Mouse (Mus musculus) forebrain, embryonic 11.5 days (tissue): ENCODE measurements at regions not wholly inside any gene's neighbourhood (a gene's known extent, or its start where the extent isn't known, plus 50 kb on each side); places are given as distances from the start of the nearest gene placed in this dataset.

Experiments
- ATAC-seq: fragments of 200-750 bp; cut with Nextera tagmentation; replicated peaks from 2 replicates; pipeline ENCODE4 v1.8.0; 2017; ENCODE audit warnings: moderate TSS enrichment; ENCODE audit not compliant: low FRiP score
- DNase-seq: peaks from one replicate; pipeline ENCODE4 v3.0.0-alpha.2; 2017; ENCODE audit warnings: low spot score
- H3K27ac ChIP-seq: fragments of 300-500 bp; sonication (generic); 2 replicates; pipeline ENCODE4 v1.5.1; 2014; ENCODE audit warnings: low read depth, low read length
- H3K27me3 ChIP-seq: fragments of 300-500 bp; sonication (generic); 2 replicates; pipeline ENCODE4 v1.6.1; 2014; ENCODE audit warnings: mild to moderate bottlenecking, low read length, mixed read lengths; ENCODE audit not compliant: control insufficient read depth, insufficient read depth
- H3K36me3 ChIP-seq: fragments of 300-500 bp; sonication (generic); 2 replicates; pipeline ENCODE4 v1.6.1; 2014; ENCODE audit warnings: mild to moderate bottlenecking, low read length, moderate library complexity, mixed read lengths; ENCODE audit not compliant: control insufficient read depth, insufficient read depth
- H3K4me1 ChIP-seq: fragments of 300-500 bp; sonication (generic); replicated peaks from 2 replicates; pipeline ENCODE4 v1.6.1; 2014; ENCODE audit warnings: low read length, mixed read lengths; ENCODE audit not compliant: control insufficient read depth, insufficient read depth
- H3K4me2 ChIP-seq: fragments of 300-500 bp; sonication (generic); 2 replicates; pipeline ENCODE4 v1.6.1; 2014; ENCODE audit warnings: low read depth, mild to moderate bottlenecking, low read length, moderate library complexity, mixed read lengths; ENCODE audit not compliant: severe bottlenecking
- H3K4me3 ChIP-seq: fragments of 300-500 bp; sonication (generic); 2 replicates; pipeline ENCODE4 v1.5.1; 2014; ENCODE audit warnings: low read depth, low read length
- H3K9ac ChIP-seq: fragments of 300-500 bp; sonication (generic); 2 replicates; pipeline ENCODE4 v1.6.1; 2014; ENCODE audit warnings: low read length
- H3K9me3 ChIP-seq: fragments of 300-500 bp; sonication (generic); 2 replicates; pipeline ENCODE4 v1.6.1; 2016; ENCODE audit warnings: low read length, mixed read lengths; ENCODE audit not compliant: control insufficient read depth
- WGBS: fragments of 180-500 bp; shearing (Covaris S2); extraction: QIAGEN DNeasy Blood & Tissue Kit; methylation state at CpG from one replicate; pipeline ENCODE4 v1.1.7; 2014; 5-methylcytosine and 5-hydroxymethylcytosine counted together

- Histone ChIP-seq H3K9ac (no peak overlapping the region), H3K4me1 (no peaks in the 10 kb centered on the region), H3K27ac (no peak overlapping the region), H3K4me3 (no peak overlapping the region), H3K27me3 (no peaks in the 10 kb centered on the region), H3K36me3 (no peaks in the 10 kb centered on the region), H3K9me3 (no peaks in the 10 kb centered on the region), H3K4me2 (no peak overlapping the region)
- DNase-seq (no peak), ATAC-seq (no peak)
- 77% methylated on average over 10 of the region's 10 CpGs for WGBS
Observed at GRCm38 (mm10) chr5:54267905-54268590, 269.7 kb downstream of the Stim2 start.

- no peak for DNase-seq
- Histone ChIP-seq H3K27ac (no peak overlapping the region), H3K4me2 (no peak overlapping the region), H3K4me3 (no peak overlapping the region), H3K27me3 (no peaks in the 10 kb centered on the region), H3K4me1 (no peaks in the 10 kb centered on the region), H3K9ac (no peak overlapping the region), H3K9me3 (no peaks in the 10 kb centered on the region), H3K36me3 (no peaks in the 10 kb centered on the region)
- no peak for ATAC-seq
- 71% methylated on average over 8 of the region's 8 CpGs for WGBS
Observed at GRCm38 (mm10) chr5:54279357-54279756, 281.1 kb downstream of the Stim2 start.

GRCm38 (mm10) chr5:54280670-54281069 is 282.4 kb downstream of the Stim2 start:
- Histone ChIP-seq H3K36me3 (no peaks in the 10 kb centered on the region), H3K9ac (no peak overlapping the region), H3K27me3 (no peaks in the 10 kb centered on the region), H3K27ac (no peak overlapping the region), H3K9me3 (no peaks in the 10 kb centered on the region), H3K4me2 (no peak overlapping the region), H3K4me3 (no peak overlapping the region), H3K4me1 (no peaks in the 10 kb centered on the region)
- WGBS, result 46% methylated on average over 4 of the region's 4 CpGs
- ATAC-seq, result no peak
- DNase-seq, result no peak

DNA sequence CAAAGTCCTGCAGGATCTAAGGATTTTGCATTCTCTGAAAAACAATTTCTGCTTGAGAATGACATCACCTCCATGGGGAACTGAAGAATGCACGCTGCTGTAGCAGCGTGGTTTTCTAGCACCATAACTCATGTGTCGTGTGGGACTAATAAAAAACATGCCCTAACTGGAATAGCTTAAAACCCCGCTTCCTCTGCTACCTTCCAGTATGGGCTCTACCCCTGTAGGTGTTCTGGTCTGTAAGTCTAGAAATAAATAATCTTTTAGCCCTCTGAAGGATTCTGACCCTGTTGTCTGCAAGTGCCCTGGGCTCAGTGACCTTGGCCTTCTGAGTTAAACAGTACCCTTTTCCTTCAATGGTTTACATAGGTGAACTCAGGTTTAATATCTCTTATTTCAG is 282.8 kb downstream of the Stim2 start:
- Histone ChIP-seq H3K27ac (no peak overlapping the region), H3K4me3 (no peak overlapping the region), H3K27me3 (no peaks in the 10 kb centered on the region), H3K36me3 (no peaks in the 10 kb centered on the region), H3K4me2 (no peak overlapping the region), H3K9me3 (no peaks in the 10 kb centered on the region), H3K9ac (no peak overlapping the region), H3K4me1 (no peaks in the 10 kb centered on the region)
- 78% methylated on average over 4 of the region's 4 CpGs for whole genome bisulfite sequencing
- DNase-seq (no peak), ATAC-seq (no peak)

GRCm38 (mm10) chr5:54290372-54291080 is 292.2 kb downstream of the Stim2 start:
- Histone ChIP-seq H3K9me3 (no peaks in the 10 kb centered on the region), H3K27me3 (no peaks in the 10 kb centered on the region), H3K4me1 (0 out of 2 replicates have a peak, but pooled peaks cover 2% of the 10 kb centered on the region), H3K27ac (no peak overlapping the region), H3K4me3 (no peak overlapping the region), H3K4me2 (no peak overlapping the region), H3K36me3 (no peaks in the 10 kb centered on the region), H3K9ac (no peak overlapping the region)
- DNase-seq (no peak), ATAC-seq (no peak)
- WGBS, result 88% methylated on average over 12 of the region's 12 CpGs

DNA sequence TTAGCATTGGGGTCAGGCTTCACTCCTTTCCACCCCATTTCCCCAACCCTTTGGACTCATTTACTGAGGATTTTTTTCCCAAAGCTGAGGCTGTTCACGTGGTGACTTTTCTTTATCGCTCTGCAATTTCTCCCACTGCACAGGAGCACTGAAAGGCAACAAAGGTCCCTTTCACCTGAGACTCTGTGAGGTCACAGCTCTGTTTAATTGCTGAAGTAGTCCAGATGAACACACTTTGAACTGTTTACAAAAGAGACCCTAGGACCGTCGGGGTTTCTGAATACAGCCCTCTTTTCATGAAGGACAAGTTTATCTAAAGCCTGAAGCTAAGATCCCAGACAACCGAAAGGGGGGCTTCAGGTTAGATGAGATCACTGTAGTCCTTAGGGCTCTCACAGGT is 293.6 kb downstream of the Stim2 start:
- Histone ChIP-seq H3K36me3 (no peaks in the 10 kb centered on the region), H3K9ac (no peak overlapping the region), H3K4me1 (0 out of 2 replicates have a peak, but pooled peaks cover 2% of the 10 kb centered on the region), H3K27me3 (no peaks in the 10 kb centered on the region), H3K27ac (no peak overlapping the region), H3K9me3 (no peaks in the 10 kb centered on the region), H3K4me3 (no peak overlapping the region), H3K4me2 (no peak overlapping the region)
- WGBS, result 21% methylated on average over 5 of the region's 5 CpGs
- no peak; the same call in 1 of the 2 replicates for ATAC-seq
- DNase-seq, result no peak

DNA sequence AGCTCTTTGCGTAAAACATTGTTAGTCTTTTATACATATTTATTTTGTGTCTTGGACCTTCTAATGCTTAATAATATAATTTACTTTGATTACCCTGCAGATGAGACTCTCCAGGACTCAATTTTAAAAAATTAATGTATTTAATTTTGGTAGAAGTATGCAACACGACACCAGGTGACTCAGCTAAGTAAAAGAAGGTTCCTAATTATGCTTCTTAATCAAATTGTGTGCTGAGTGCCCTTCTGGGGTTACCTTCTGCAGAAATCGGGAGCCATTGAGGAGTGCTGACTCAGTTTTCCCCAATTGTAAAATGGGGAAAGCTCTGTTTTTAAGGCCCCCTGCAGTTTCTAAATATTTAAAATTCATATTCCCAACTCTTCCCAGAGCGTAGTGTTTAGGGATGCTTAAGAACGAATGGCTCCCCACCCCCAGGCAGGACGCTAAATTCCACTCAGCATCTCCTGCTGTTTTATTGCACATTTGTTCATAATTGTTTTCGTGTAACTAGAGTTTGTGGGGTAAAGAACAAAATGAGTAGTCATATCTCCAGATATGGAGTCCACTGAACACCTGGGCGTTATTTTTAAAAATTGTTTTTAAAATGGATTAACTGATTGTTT is 315.5 kb downstream of the Stim2 start:
- no peak for ATAC-seq
- H3K4me3 ChIP-seq, result no peak overlapping the region
- DNase-seq, result no peak
- no peaks in the 10 kb centered on the region for H3K9me3 ChIP-seq
- H3K9ac ChIP-seq, result no peak overlapping the region
- 88% methylated on average over 8 of the region's 8 CpGs for WGBS
- H3K4me1 ChIP-seq, result no peaks in the 10 kb centered on the region
- H3K27me3 ChIP-seq, result no peaks in the 10 kb centered on the region
- H3K27ac ChIP-seq, result no peak overlapping the region
- no peak overlapping the region for H3K4me2 ChIP-seq
- no peaks in the 10 kb centered on the region for H3K36me3 ChIP-seq

DNA sequence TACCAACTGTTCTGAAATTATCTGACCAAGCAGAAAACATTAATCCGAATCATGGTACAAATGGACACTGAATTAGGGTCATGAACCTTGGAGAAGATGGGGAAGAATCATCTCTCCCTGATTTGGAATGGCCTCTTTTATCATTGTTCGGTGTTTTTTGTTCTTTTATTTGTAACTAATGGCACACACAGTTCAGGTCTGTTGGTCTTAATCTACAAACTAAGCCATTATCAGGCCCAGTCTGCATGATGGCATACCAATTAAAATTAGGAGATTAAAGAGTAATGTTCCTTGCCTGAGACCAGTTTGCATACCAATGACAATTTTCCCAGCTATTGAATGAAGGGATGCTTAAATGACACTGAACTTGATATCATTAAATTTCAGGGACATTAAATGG is 332.1 kb downstream of the Stim2 start:
- Histone ChIP-seq H3K4me3 (no peak overlapping the region), H3K4me1 (no peaks in the 10 kb centered on the region), H3K4me2 (no peak overlapping the region), H3K9ac (no peak overlapping the region), H3K27ac (no peak overlapping the region), H3K36me3 (no peaks in the 10 kb centered on the region), H3K27me3 (no peaks in the 10 kb centered on the region), H3K9me3 (no peaks in the 10 kb centered on the region)
- 71% methylated on average over 2 of the region's 2 CpGs for WGBS
- DNase-seq (no peak), ATAC-seq (peak; percentile 51; the same call in 1 of the 2 replicates)
